Mouse (Mus musculus): ENCODE results near the gene Cyp2f2. TPM values are rescaled to one million over a fixed set of nuclear protein-coding genes. Genes with fewer than 3 reads are reported as not detected.

The Cyp2f2 gene
- polyA plus RNA-seq, 1 experiment from 2014 or later, result 0.13 TPM

- 71% methylated on average over 11 of the region's 11 CpGs for WGBS
- H3K9me3 ChIP-seq, result no peaks in the 10 kb centered on the region
- peaks cover 35% of the 10 kb centered on the region for H3K4me1 ChIP-seq (replicated peaks)
- no peaks in the 10 kb centered on the region for H3K27me3 ChIP-seq (replicated peaks)
- H3K36me3 ChIP-seq, result peaks cover 5% of the 10 kb centered on the region; the same call in 1 of the 2 replicates
- H3K4me3 ChIP-seq (replicated peaks), result peak overlapping the region; percentile 72
- no peak for ATAC-seq
- peak overlapping the region; percentile 74 for H3K4me2 ChIP-seq (replicated peaks)
- peak overlapping the region; percentile 46; the same call in 1 of the 2 replicates for H3K9ac ChIP-seq
- peak overlapping the region; percentile 98 for H3K27ac ChIP-seq
Observed at GRCm38 (mm10) chr7:27167475-27168094, 47.9 kb downstream of the Cyp2f2 start.

- 83% methylated on average over 5 of the region's 5 CpGs for WGBS
- Histone ChIP-seq H3K4me1 (replicated peaks) (peaks cover 27% of the 10 kb centered on the region), H3K9ac (no peak overlapping the region), H3K4me3 (replicated peaks) (no peak overlapping the region), H3K36me3 (peaks cover 12% of the 10 kb centered on the region; the same call in 1 of the 2 replicates), H3K27me3 (replicated peaks) (no peaks in the 10 kb centered on the region), H3K4me2 (replicated peaks) (no peak overlapping the region), H3K9me3 (no peaks in the 10 kb centered on the region), H3K27ac (no peak overlapping the region)
- ATAC-seq, result no peak
Observed at GRCm38 (mm10) chr7:27168371-27168770, 48.7 kb downstream of the Cyp2f2 start.

GRCm38 (mm10) chr7:27170981-27171380, 51.3 kb downstream of the Cyp2f2 start:
- WGBS, result 96% methylated on average over 3 of the region's 3 CpGs
- H3K4me1 ChIP-seq (replicated peaks), result 0 out of 2 replicates have a peak, but pooled peaks cover 6% of the 10 kb centered on the region
- no peak overlapping the region for H3K4me3 ChIP-seq (replicated peaks)
- ATAC-seq, result no peak
- no peaks in the 10 kb centered on the region for H3K9me3 ChIP-seq
- H3K9ac ChIP-seq, result no peak overlapping the region
- no peaks in the 10 kb centered on the region for H3K27me3 ChIP-seq (replicated peaks)
- no peak overlapping the region for H3K27ac ChIP-seq
- H3K36me3 ChIP-seq, result peaks cover 9% of the 10 kb centered on the region; the same call in 1 of the 2 replicates
- H3K4me2 ChIP-seq (replicated peaks), result no peak overlapping the region

DNA sequence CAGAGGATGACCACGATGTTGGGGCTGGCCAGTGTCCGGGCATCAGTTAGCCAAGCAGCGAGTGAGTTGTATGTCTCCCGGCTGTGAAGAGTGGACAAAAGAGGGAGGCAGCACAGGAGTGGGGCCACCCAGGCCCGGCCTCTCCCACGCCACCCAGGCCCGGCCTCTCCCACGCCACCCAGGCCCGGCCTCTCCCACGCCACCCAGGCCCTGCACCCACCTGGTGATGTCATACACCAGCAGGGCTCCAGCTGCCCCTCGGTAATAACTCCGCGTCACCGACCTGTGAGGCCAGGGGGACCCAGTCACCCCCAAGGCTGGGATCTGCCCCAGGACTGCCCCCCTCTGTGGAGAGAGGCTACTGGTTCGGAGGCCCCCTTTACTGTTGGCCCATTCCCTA, 54.8 kb downstream of the Cyp2f2 start:
- no peak overlapping the region for H3K4me2 ChIP-seq (replicated peaks)
- WGBS, result 93% methylated on average over 15 of the region's 15 CpGs
- H3K27me3 ChIP-seq (replicated peaks), result no peaks in the 10 kb centered on the region
- H3K36me3 ChIP-seq, result peaks cover 9% of the 10 kb centered on the region; the same call in 1 of the 2 replicates
- no peak overlapping the region for H3K9ac ChIP-seq
- H3K4me1 ChIP-seq (replicated peaks), result peaks cover 2% of the 10 kb centered on the region; the same call in 1 of the 2 replicates
- no peaks in the 10 kb centered on the region for H3K9me3 ChIP-seq
- no peak for ATAC-seq
- H3K4me3 ChIP-seq (replicated peaks), result no peak overlapping the region
- H3K27ac ChIP-seq, result no peak overlapping the region

- H3K4me1 ChIP-seq (replicated peaks), result peaks cover 6% of the 10 kb centered on the region; the same call in 1 of the 2 replicates
- no peak overlapping the region for H3K9ac ChIP-seq
- ATAC-seq, result no peak
- WGBS, result 96% methylated on average over 7 of the region's 7 CpGs
- no peak overlapping the region for H3K4me3 ChIP-seq (replicated peaks)
- H3K36me3 ChIP-seq, result peaks cover 9% of the 10 kb centered on the region; the same call in 1 of the 2 replicates
- no peak overlapping the region for H3K4me2 ChIP-seq (replicated peaks)
- no peak overlapping the region for H3K27ac ChIP-seq
- H3K27me3 ChIP-seq (replicated peaks), result no peaks in the 10 kb centered on the region
- no peaks in the 10 kb centered on the region for H3K9me3 ChIP-seq
Observed at GRCm38 (mm10) chr7:27174896-27175295, 55.2 kb downstream of the Cyp2f2 start.

- H3K4me3 ChIP-seq (replicated peaks), result peak overlapping the region; percentile 74
- 14% methylated on average over 4 of the region's 4 CpGs for WGBS
- no peaks in the 10 kb centered on the region for H3K27me3 ChIP-seq (replicated peaks)
- peaks cover 3% of the 10 kb centered on the region; the same call in 1 of the 2 replicates for H3K36me3 ChIP-seq
- H3K9ac ChIP-seq, result peak overlapping the region; percentile 62
- H3K27ac ChIP-seq, result peak overlapping the region; percentile 94
- H3K4me1 ChIP-seq (replicated peaks), result peaks cover 13% of the 10 kb centered on the region; the same call in 1 of the 2 replicates
- H3K4me2 ChIP-seq (replicated peaks), result peak overlapping the region; percentile 53
- no peaks in the 10 kb centered on the region for H3K9me3 ChIP-seq
- peak; percentile 9 for ATAC-seq
Observed at GRCm38 (mm10) chr7:27177942-27178323, 58.2 kb downstream of the Cyp2f2 start.

DNA sequence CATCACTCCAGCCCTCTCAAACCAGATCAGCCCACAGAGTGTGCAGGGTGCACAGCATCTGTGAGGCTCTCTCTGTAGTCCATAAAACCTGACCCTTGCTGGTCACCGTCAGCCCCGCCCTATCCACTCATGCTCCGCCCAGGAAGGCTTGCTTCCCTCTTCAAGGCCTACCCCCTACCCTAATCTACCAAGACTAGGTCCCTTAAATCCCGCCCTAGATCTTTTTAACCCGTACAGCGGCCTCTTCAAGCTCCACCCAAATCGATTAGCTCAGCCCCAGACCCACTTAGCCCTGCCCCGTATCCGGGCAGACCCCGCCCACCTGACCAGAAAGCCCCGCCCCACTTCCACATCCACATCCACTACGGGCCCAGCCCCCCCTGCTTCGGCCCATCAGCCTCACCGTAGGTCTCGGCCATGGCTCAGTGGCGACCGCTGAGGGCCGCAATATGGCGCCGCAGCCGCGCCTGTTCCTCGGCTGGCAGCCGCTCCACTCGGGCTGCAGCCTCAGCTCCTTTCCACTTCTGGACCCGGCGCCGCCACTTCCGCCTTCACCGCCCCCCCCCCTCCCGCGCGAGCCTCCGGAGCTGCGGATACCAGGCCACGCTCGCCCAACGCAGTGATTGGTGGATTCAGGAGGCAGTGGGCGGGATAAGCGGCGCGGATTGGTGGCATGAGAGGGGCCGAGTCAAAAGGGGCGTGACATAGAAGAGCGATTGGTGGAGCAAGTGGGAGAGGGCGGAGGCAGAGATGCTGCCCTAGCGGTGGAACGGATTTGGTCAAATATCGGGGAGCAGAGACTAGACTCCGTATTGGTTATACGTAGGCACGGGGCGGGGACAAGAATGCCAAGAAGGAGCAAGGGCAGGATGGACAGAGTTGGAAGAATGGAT, 58.9 kb downstream of the Cyp2f2 start, which contains the start of gene Rab4b:
Gene Rab4b (minus strand): TSS at position 573 of the 893 bp plus-strand sequence.
- no peaks in the 10 kb centered on the region for H3K9me3 ChIP-seq
- ATAC-seq, result peak; percentile 98
- H3K4me2 ChIP-seq (replicated peaks), result peak within 1 kb of the TSS; percentile 62
- no peaks in the 10 kb centered on the region for H3K36me3 ChIP-seq
- H3K9ac ChIP-seq, result peak within 1 kb of the TSS; percentile 62
- peaks cover 13% of the 10 kb centered on the region; the same call in 1 of the 2 replicates for H3K4me1 ChIP-seq (replicated peaks)
- under 1% methylated on average over 53 of the region's 53 CpGs for WGBS
- peak within 1 kb of the TSS; percentile 74 for H3K4me3 ChIP-seq (replicated peaks)
- H3K27ac ChIP-seq, result peak within 1 kb of the TSS; percentile 94
- H3K27me3 ChIP-seq (replicated peaks), result no peaks in the 10 kb centered on the region

DNA sequence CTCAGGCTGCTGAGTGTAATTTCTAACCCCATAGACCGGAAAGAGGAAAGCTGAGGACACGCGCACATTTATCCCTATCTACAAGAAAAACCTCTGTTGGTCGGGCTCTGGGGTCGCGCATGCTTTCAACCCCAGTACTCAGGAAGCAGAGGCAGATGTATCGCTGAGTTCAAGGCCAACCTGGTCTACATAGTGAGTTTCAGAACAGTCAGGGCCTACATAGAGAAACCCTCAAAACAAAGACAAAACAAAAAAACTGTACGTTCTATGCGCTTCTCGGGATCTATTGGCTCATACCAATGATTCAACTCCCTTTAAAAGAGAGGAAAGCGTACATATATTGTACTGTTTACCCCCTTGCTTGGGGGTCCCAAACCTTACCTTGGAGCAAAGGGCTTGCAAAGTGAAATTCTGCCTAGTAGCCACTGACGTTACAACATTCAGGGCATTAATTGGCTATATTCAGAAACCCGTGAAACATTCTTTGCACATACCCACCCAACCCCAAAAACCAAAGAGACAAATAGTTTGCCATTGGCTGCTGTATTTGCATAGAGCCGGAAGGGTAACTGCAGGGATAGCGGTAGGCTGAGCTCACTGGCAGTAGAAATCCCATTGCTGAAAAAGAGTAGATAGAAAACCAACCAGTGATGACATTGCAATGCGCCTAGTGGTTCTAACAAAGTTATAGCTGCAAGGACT, 59.7 kb downstream of the Cyp2f2 start:
- H3K36me3 ChIP-seq, result no peaks in the 10 kb centered on the region
- H3K27me3 ChIP-seq (replicated peaks), result no peaks in the 10 kb centered on the region
- H3K4me2 ChIP-seq (replicated peaks), result peak overlapping the region; percentile 62
- peak overlapping the region; percentile 74 for H3K4me3 ChIP-seq (replicated peaks)
- ATAC-seq, result no peak
- 42% methylated on average over 16 of the region's 16 CpGs for WGBS
- H3K9me3 ChIP-seq, result no peaks in the 10 kb centered on the region
- peaks cover 13% of the 10 kb centered on the region; the same call in 1 of the 2 replicates for H3K4me1 ChIP-seq (replicated peaks)
- H3K9ac ChIP-seq, result peak overlapping the region; percentile 36; the same call in 1 of the 2 replicates
- H3K27ac ChIP-seq, result peak overlapping the region; percentile 65

GRCm38 (mm10) chr7:27180036-27180435, 60.3 kb downstream of the Cyp2f2 start:
- no peak overlapping the region; the same call in 1 of the 2 replicates for H3K4me2 ChIP-seq (replicated peaks)
- no peak overlapping the region for H3K4me3 ChIP-seq (replicated peaks)
- H3K9me3 ChIP-seq, result no peaks in the 10 kb centered on the region
- peaks cover 4% of the 10 kb centered on the region for H3K36me3 ChIP-seq
- ATAC-seq, result no peak
- H3K4me1 ChIP-seq (replicated peaks), result peaks cover 13% of the 10 kb centered on the region; the same call in 1 of the 2 replicates
- WGBS, result 40% methylated on average over 5 of the region's 5 CpGs
- H3K27me3 ChIP-seq (replicated peaks), result no peaks in the 10 kb centered on the region
- H3K27ac ChIP-seq, result no peak overlapping the region; the same call in 1 of the 2 replicates
- no peak overlapping the region; the same call in 1 of the 2 replicates for H3K9ac ChIP-seq

GRCm38 (mm10) chr7:27180837-27181695, 61.4 kb downstream of the Cyp2f2 start, which contains the start of the genes Gm21983 and Mia:
Gm21983 (minus strand) TSS chr7:27181086.
Mia (minus strand) TSS chr7:27181157.
- Histone ChIP-seq H3K4me1 (replicated peaks) (peaks cover 13% of the 10 kb centered on the region; the same call in 1 of the 2 replicates), H3K9me3 (no peaks in the 10 kb centered on the region), H3K4me2 (replicated peaks) (no peak within 1 kb of the TSS; the same call in 1 of the 2 replicates), H3K9ac (peak within 1 kb of the TSS; percentile 26), H3K36me3 (peaks cover 14% of the 10 kb centered on the region), H3K27ac (peak within 1 kb of the TSS; percentile 22), H3K27me3 (replicated peaks) (no peaks in the 10 kb centered on the region), H3K4me3 (replicated peaks) (no peak within 1 kb of the TSS)
- no peak for ATAC-seq
- 68% methylated on average over 14 of the region's 14 CpGs for WGBS

- Histone ChIP-seq H3K9ac (no peak overlapping the region), H3K27me3 (replicated peaks) (no peaks in the 10 kb centered on the region), H3K36me3 (peaks cover 28% of the 10 kb centered on the region), H3K4me2 (replicated peaks) (no peak overlapping the region), H3K4me3 (replicated peaks) (no peak overlapping the region), H3K27ac (no peak overlapping the region), H3K4me1 (replicated peaks) (peaks cover 13% of the 10 kb centered on the region; the same call in 1 of the 2 replicates), H3K9me3 (no peaks in the 10 kb centered on the region)
- 77% methylated on average over 1 of the region's 1 CpGs for WGBS
- no peak for ATAC-seq
Observed at GRCm38 (mm10) chr7:27182498-27182897, 62.8 kb downstream of the Cyp2f2 start.

Data from intestine, embryonic 15.5 days (tissue).